Mouse (Mus musculus) olfactory bulb, adult 2 months (tissue): ENCODE measurements around the gene Scnn1a. TPM values are rescaled to one million over a fixed set of nuclear protein-coding genes. Genes with fewer than 3 reads are reported as not detected.

Experiments used
- H3K27ac ChIP-seq: fragments of 200-500 bp; 2 replicates; pipeline ENCODE4 v1.5.1; 2012; ENCODE audit warnings: low read depth, low read length; ENCODE audit not compliant: insufficient read depth
- H3K4me1 ChIP-seq: fragments of 200-500 bp; 2 replicates; pipeline ENCODE4 v1.6.1; 2012; ENCODE audit warnings: low read length; ENCODE audit not compliant: control insufficient read depth, insufficient read depth
- H3K4me3 ChIP-seq: fragments of 200-500 bp; 2 replicates; pipeline ENCODE4 v1.5.1; 2012; ENCODE audit warnings: mild to moderate bottlenecking, low read depth, low read length, moderate library complexity; ENCODE audit not compliant: insufficient read depth
- CTCF ChIP-seq: fragments of 200-500 bp; IDR thresholded peaks from 2 replicates; pipeline ENCODE4 v1.5.1; 2012; ENCODE audit warnings: low read depth, mild to moderate bottlenecking, low read length, moderate library complexity; ENCODE audit not compliant: insufficient read depth
- POLR2A ChIP-seq: fragments of 200-500 bp; IDR thresholded peaks from 2 replicates; pipeline ENCODE4 v1.6.1; 2012; ENCODE audit warnings: mild to moderate bottlenecking, low read depth, low read length, moderate library complexity; ENCODE audit not compliant: insufficient read depth
- WGBS: fragments of 180-500 bp; shearing (Covaris S2); methylation state at CpG from one replicate; pipeline ENCODE4 v1.1.7; 2018; 5-methylcytosine and 5-hydroxymethylcytosine counted together
- polyA plus RNA-seq: library from polyadenylated mRNA; stranded (reverse); fragments of >200 nt; gene quantifications from 2 replicates; pipeline ENCODE4 v1.2.4, GENCODE M21; 2012; ENCODE audit warnings: low replicate concordance; ENCODE audit not compliant: missing spikeins, insufficient read depth, insufficient read length

The Scnn1a gene
- polyA plus RNA-seq, 1 experiment: not detected

DNA sequence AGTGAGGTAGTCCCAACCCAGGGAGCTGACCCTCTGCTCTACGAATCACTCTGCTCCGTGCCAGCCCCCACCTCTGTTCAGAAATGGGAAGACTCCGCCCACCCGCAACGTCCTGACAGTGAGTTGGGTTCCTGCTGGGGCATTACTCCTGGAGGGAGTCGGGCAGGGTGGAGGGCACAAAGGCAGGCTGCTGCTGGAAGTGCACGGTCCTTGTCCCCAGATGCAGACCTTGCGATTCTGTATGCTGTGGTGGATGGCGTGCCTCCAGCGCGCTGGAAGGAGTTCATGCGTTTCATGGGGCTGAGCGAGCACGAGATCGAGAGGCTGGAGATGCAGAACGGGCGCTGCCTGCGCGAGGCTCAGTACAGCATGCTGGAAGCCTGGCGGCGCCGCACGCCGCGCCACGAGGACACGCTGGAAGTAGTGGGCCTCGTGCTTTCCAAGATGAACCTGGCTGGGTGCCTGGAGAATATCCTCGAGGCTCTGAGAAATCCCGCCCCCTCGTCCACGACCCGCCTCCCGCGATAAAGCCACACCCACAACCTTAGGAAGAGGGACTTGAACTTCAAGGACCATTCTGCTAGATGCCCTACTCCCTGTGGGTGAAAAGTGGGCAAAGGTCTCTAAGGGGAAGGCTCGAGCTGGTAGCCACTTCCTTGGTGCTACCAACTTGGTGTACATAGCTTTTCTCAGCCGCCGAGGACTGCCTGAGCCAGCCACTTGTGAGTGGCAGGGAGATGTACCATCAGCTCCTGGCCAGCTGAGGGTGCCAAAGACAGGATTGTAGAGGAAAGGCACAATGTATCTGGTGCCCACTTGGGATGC, 41.2 kb downstream of the Scnn1a start:
- no peak overlapping the region for H3K27ac ChIP-seq
- no peak overlapping the region for H3K4me3 ChIP-seq
- TF ChIP-seq CTCF (no peak; the same call in 1 of the 2 replicates), POLR2A (no peak)
- H3K4me1 ChIP-seq: peaks cover 24% of the 10 kb centered on the region
- 25% methylated on average over 38 of the region's 38 CpGs for WGBS

DNA sequence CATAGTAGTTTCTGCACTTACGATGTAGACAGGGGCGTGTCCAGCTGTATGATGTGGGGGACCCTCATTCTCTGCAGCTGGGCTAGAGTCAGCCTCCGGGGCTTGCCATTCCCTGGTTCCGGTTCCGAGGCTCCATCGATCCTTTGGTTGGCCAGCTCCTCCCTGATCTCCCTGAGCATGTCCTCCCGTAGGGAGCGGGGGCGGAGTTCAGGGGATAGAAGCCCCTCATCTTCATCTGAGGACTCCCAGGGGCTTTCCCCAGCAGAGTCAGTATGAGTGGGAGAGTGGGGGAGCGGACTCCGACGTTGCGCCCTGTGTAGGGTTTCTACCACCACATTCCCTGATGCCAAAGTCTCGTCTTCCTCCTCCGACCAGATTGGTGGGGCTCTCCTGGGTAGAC, 42.6 kb downstream of the Scnn1a start:
- Histone ChIP-seq H3K4me1 (peaks cover 24% of the 10 kb centered on the region), H3K4me3 (no peak overlapping the region), H3K27ac (no peak overlapping the region)
- TF ChIP-seq POLR2A (no peak), CTCF (no peak)
- WGBS: 31% methylated on average over 15 of the region's 15 CpGs

DNA sequence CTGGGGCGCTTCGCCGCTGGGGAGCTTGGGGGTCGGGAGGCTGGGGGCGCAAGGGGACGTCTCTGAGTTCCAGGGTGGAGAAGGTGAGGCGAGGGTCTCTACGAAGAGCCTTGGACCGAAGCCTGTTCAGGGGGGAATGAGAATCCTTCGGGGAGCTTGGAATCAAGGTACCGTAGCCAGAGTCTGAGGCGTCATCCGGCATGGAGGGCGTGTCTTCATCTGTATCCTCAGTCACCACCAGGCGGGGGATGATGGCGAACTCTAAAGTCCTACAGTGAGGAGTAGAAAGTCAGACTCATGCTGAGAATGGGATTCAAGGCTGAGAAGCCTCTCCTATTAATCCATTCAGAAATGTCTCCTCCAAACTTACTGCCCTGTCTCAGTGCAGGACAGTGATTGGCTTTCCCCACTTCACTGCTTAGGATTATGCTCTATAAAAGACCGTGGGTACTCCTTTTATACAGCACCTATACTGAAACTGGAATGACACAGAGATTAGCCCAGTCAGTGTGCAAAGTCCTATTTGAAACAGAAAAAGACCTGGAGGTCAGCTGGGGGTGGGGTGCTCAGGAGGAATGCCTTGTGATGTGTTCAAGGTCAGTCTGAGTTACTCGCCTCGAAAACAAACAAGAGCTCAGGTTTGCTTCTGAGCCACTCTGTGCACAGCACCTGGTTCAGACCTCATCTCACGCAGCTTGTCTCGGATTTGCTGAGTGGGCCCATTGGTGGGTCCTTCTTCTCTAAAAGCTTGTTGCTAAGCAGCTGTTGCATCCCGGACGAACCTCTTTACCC, 43.2 kb downstream of the Scnn1a start:
- WGBS: 25% methylated on average over 23 of the region's 23 CpGs
- no peak overlapping the region for H3K27ac ChIP-seq
- TF ChIP-seq CTCF (no peak), POLR2A (no peak)
- no peak overlapping the region for H3K4me3 ChIP-seq
- peaks cover 24% of the 10 kb centered on the region for H3K4me1 ChIP-seq

DNA sequence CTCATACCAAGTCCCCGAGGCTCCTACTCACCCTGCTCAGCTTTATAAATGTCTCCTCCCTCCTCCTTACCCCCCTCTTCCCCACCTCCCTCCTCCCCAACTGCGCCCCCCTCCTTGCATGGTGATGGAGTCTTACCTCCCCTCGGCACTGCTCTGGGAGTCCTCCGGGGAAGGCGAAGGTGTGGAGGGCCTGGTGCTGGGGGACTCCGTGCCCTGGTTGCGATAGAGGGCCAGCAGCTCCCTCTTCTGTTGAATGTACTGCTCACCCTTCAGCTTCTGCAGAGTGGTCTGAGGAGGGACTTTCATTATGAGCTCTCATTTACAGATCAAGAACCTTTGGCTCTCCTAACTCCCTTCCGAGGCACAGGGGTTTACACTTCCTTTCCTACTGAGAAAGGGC, 44.0 kb downstream of the Scnn1a start:
- no peak overlapping the region for H3K4me3 ChIP-seq
- TF ChIP-seq CTCF (no peak), POLR2A (no peak)
- 8% methylated on average over 8 of the region's 8 CpGs for WGBS
- peaks cover 24% of the 10 kb centered on the region for H3K4me1 ChIP-seq
- H3K27ac ChIP-seq: no peak overlapping the region

DNA sequence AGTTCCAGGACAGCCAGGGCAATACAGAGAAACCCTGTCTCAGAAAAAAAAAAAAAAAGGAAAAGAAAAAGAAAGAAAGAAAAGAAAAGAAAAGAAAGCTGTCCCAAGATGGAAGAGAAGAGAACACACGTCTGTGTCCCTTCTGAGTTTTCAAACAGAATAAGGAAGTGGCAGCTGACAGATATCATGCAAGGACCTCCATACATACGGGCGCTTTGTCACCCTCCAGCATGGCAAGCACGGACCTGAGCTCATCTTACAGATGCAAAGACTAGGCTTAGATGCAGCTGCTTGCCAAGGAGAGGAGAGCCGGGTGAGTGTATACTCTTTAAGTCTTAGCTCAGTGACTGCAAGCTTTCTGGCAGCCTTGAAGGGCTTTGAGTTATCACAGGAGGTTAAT, 45.1 kb downstream of the Scnn1a start:
- 90% methylated on average over 5 of the region's 5 CpGs for WGBS
- Histone ChIP-seq H3K4me3 (no peak overlapping the region), H3K27ac (no peak overlapping the region), H3K4me1 (peaks cover 24% of the 10 kb centered on the region)
- no peak for TF ChIP-seq POLR2A
- no peak for TF ChIP-seq CTCF

DNA sequence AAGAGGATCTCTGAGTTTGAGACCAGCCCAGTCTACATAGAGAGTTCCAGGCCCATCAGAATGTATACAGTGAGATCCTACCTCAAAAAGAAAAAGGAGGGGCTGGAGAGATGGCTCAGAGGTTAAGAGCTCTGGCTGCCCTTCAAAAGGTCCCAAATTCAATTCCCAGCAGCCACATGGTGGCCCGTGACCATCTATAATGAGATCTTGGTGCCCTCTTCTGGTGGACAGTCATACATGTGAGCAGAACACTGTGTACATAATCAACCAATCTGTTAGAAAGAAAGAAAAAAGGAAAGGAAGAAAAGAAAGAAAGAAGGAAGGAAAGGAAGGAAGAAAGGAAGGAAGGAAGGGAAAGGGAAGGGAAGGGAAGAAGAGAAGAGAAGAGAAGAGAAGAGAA, 45.7 kb downstream of the Scnn1a start:
- H3K4me3 ChIP-seq: no peak overlapping the region
- WGBS: 74% methylated on average over 1 of the region's 1 CpGs
- peaks cover 24% of the 10 kb centered on the region for H3K4me1 ChIP-seq
- TF ChIP-seq POLR2A (no peak), CTCF (no peak)
- no peak overlapping the region for H3K27ac ChIP-seq

DNA sequence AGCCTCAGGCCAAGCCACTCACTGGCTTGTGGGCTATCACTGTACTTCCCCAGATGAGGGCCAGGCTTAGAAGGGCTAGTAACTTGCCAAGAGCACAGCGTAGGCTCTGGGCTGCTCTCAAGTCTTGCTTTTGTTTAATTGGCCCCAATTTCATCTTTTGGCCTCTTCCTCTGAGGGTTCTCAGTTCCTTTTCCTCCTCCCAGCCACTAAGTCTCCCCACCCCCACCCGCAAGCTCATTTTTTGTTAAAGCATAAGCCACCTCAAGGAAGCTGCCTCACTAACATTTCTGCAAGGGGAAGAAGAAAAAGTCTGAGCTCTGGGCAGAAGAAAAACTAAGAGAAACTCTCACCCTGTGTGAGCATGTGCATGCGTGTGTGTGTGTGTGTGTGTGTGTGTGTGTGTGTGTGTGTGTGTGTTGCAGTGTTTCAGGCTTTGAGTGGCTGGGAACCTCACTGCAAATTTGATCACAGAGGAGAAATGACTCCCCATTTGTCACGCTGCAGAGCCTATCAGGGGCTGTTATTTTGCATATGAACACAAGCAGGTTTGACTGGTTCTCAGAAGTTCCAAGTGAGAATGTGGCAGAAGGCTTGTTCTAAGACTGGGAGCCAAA, 47.4 kb downstream of the Scnn1a start:
- TF ChIP-seq POLR2A: no peak
- TF ChIP-seq CTCF: no peak
- Histone ChIP-seq H3K27ac (no peak overlapping the region), H3K4me3 (no peak overlapping the region), H3K4me1 (peaks cover 14% of the 10 kb centered on the region)
- WGBS: 53% methylated on average over 4 of the region's 4 CpGs

DNA sequence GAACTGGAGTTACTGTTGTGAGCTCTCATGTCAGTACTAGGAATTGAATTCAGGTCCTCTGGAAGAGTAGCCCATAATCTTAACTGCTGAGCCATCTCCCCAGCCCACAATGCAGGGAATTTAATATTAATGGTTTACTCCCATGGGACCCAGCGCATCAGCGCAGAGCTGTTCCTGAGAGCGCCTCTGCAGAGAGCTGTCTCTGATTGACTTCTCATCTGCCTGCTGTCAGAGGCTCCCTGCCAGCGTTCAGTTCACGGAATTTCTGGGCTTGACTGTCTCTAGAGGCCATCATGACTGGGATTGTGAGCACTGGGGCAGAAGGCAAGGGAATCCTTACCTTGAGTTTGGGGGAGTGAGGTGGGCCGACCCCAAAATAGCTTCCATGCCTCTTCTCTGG, 56.6 kb downstream of the Scnn1a start:
- 75% methylated on average over 6 of the region's 6 CpGs for WGBS
- no peak overlapping the region for H3K4me3 ChIP-seq
- H3K27ac ChIP-seq: no peak overlapping the region
- TF ChIP-seq CTCF (no peak), POLR2A (no peak)
- peaks cover 19% of the 10 kb centered on the region for H3K4me1 ChIP-seq

DNA sequence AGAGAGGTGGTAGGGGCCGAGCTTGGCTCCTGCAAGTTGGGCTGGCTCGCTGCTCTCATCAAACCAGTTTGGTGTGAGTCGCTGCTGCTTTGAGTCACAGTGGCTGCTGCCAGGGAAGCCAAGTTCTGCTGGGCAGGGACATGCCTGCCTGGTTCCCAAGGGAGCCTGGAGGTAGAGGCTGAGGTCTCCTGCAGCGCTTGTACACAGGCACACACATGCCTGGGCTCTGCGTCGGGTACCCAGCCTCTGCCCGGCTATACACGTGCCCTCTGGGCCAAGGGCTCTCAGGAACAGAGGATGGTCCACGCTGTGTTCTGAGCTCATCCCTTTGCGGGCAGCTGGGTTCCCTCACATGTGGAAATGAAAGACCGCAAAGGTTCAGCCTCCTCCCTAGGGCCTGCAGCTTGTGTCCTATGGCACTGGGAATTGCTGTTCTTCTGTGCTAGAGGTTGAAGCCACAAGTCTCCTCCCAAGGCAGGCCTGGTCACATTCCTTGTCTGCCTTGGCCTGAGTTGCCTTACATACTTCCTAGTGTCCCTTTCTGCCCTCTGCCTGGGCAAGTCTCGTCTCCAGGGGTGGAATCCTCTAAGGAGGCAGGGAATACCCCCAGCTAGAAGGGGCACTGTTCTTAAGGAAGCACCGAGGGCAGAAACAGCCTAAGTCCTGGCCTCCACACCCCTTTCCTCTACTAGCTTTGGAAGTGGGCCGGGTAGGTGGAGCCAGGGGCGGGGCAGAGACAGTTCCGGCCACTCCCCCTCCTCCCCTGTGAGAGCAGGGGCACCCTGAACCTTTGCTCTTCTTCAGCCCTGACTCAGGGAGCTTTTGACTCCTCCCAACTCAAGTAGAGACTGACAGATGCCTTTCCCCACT, 57.4 kb downstream of the Scnn1a start:
- H3K4me3 ChIP-seq: no peak overlapping the region
- no peak for TF ChIP-seq POLR2A
- TF ChIP-seq CTCF: no peak
- peaks cover 19% of the 10 kb centered on the region for H3K4me1 ChIP-seq
- H3K27ac ChIP-seq: no peak overlapping the region
- 56% methylated on average over 16 of the region's 16 CpGs for WGBS
